Mouse (Mus musculus) left cerebral cortex, adult 2 months (tissue): ENCODE measurements around the gene Crip2. TPM values are rescaled to one million over a fixed set of nuclear protein-coding genes. Genes with fewer than 3 reads are reported as not detected.

Experiments used
- DNase-seq, 2 experiments: peaks; one replicate each; pipeline ENCODE4 v3.0.0; 2021 to 2022; ENCODE audit warnings: low spot score in 2 of 2, mixed read lengths in 1 of 2; ENCODE audit errors: extremely low spot score in 1 of 2
- H3K27ac ChIP-seq: fragments of 200-600 bp; 2 replicates; pipeline ENCODE4 v1.8.1; 2022
- H3K4me3 ChIP-seq: fragments of 200-600 bp; 2 replicates; pipeline ENCODE4 v1.8.1; 2022
- CTCF ChIP-seq: fragments of 200-600 bp; IDR thresholded peaks from 2 replicates; pipeline ENCODE4 v1.8.1; 2022; ENCODE audit warnings: antibody characterized with exemption, mild to moderate bottlenecking, moderate library complexity
- intact Hi-C: fragments of 180-260 bp; cut with DNase I; formaldehyde crosslinking; loops from one replicate; pipeline ENCODE4 v1.15.1; 2025
- total RNA-seq, 2 experiments: library from RNA; stranded (reverse); gene quantifications; 2 replicates each; pipeline ENCODE4 v1.2.3; 2021

Crip2 gene
- total RNA-seq, 2 experiments from 2014 or later: 143 to 148 TPM

DNA sequence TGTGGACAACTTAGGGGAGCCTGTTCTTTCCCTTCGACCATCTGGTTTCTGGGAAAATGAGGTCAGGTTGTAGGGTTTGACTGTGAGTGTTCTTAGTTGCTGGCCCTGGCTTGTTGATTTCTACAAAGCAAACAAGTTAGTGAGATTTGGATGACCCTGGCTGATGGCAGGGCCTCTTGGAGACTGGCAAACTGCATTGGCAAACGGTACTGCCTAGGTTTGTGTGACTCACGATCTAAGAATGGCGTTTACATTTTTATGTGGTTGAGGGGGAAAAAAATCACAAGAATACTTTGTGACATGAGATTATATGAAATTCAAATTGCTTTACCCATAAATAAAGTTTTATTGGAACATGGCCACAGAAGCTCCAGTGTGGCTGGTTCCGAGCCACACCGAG is 33.6 kb upstream of the Crip2 start:
- no peak for TF ChIP-seq CTCF
- DNase-seq: no peak
- Histone ChIP-seq H3K4me3 (no peak overlapping the region), H3K27ac (peak overlapping the region; percentile 13; the same call in 1 of the 2 replicates)
- intact Hi-C loops: no loop called here

DNA sequence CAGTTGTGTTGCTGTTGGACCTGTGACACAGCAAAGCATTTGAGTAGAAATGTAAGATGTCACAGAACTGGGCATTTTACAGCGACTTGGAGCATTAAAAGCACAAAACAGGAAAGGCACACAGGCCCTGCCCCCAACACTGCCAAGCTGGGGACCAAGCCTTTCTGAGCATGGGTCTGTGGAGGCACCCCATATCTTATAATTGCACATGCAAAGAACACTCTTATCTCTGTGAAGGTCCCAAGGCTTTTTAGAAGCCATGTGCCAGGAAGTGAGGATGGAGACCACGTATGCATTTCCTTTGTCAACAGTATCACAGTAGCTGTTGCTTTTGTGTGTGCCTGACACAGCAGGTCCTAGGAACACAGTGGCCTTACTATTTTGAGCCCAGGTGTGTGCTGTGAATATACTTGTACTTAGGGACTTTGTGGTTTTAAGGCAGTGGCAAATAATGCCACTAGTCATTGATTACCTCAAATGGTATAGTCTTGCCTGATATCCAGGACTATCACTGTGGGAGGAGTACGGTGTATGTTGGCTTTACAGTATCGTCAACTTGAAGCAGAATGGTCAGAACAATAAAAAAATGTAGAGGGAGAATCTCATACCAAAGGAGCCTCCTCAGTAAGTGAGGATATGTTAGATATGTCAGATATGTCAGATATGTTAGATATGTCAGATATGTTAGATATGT is 32.5 kb upstream of the Crip2 start:
- H3K4me3 ChIP-seq: no peak overlapping the region
- H3K27ac ChIP-seq: no peak overlapping the region
- DNase-seq: no peak
- no peak for TF ChIP-seq CTCF
- intact Hi-C loops: no loop called here

DNA sequence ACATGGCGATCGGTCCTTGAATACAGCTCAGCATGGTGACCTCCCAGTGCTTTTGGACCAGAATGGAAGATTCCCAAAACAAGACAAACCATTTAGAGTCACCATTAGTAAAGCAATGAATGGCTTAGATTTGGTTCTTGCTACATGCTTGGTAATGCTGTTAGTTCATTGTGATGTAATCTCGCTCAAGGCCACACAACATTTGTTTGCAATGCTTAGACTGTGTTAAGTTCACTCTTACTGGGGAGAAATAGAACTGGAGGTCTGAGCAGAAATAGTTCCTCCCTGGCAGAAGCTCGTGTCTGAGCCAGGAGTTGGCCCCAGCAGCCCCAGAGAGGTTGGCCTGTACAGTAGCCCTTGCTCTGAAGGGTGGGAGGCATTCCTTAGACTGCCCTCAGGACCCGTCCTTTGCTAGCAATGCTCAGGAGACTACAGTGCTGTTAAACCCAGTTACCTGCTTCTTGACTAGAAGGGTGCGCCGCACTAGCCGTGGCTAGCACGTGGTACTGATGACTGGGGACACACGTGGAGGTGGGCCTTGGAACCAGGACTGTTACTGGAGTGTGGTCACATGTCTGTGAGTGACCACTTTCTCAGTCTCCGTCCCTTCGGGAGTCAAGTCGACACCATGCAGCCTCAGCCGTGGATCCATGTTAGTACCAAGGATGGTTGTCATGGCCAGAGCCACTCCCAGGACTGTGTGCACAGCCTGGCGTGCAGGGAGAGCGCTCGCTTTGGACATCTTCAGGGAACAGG is 31.3 kb upstream of the Crip2 start:
- DNase-seq: no peak
- no peak for TF ChIP-seq CTCF
- Histone ChIP-seq H3K27ac (no peak overlapping the region), H3K4me3 (no peak overlapping the region)
- intact Hi-C loops: no loop called here

DNA sequence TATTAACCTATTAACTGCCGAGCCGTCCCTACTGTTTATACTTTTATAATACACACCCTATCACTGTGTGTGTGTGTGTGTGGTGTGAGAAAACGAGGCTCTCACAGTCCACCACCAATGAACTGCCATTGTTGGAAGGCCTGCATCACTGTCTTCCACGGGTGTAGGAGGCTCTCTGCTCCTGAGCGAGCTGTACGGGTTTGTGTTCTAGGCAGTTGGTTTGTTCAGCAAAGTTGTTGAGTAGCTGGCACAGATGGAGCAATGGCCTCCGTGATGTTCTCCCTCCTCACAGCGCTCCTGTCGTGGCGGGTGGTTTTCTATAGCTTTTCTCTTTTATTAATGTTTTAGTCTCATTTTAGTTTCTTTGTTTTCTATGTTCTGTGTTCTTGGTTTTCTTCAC is 30.2 kb upstream of the Crip2 start:
- TF ChIP-seq CTCF: no peak
- Histone ChIP-seq H3K27ac (no peak overlapping the region; the same call in 1 of the 2 replicates), H3K4me3 (no peak overlapping the region)
- no peak for DNase-seq
- intact Hi-C loops: no loop called here

DNA sequence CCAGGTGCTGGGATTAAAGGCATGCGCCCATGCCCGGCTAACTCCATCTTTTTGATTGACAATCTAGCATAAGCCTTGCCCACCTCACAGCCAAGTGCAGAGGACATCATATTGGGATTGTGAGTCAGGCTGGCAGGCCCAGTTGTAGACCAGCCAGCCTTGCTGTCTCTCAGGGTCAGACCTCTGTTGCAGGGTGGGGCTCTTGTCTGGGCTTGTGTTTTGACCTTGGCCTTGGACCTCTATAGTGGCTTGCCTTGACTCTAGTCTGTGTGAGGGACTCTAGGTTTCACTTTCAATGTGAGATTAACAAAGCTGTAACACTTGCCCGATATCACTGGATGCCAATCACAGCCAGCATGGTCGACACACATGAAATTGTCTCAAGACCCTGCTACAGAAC is 25.9 kb upstream of the Crip2 start:
- TF ChIP-seq CTCF: no peak

DNA sequence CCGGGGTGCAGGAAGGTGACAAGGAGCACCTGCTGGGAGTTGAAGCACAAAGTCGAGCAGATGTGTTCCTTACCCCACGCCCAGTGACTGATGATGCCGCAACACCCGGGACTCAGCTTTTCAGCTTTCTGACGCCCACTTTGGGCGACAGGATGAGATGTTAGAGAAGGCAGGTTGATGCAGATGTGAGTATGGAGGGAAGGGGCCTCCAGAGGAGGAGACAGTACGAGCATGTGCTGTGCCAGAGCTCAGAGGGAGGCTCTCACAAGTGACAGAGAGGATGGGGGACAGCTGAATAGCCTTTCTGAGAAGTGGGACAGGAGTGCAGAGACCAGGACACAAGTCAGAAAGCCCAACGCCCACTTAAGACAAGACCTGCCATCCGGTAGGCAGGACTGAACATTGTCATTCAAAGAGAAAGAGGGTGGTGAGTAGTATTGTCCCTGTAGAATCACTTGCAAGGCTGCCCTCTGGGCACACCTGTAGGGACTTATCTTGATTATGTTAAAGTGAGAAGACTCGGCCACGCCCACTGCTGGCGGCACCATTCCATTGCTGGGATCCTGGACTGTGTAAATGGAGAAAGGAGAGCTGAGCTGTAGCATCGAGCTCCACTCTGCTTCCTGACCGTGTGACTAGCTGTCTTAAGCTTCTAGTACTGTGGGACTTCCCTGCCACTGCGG is 25.0 kb upstream of the Crip2 start:
- TF ChIP-seq CTCF: no peak

More for the DNA sequence above, 25.9 kb upstream of the Crip2 start:
- no peak for DNase-seq
- intact Hi-C loops: no loop called here
- H3K27ac ChIP-seq: no peak overlapping the region
- no peak overlapping the region for H3K4me3 ChIP-seq

DNA sequence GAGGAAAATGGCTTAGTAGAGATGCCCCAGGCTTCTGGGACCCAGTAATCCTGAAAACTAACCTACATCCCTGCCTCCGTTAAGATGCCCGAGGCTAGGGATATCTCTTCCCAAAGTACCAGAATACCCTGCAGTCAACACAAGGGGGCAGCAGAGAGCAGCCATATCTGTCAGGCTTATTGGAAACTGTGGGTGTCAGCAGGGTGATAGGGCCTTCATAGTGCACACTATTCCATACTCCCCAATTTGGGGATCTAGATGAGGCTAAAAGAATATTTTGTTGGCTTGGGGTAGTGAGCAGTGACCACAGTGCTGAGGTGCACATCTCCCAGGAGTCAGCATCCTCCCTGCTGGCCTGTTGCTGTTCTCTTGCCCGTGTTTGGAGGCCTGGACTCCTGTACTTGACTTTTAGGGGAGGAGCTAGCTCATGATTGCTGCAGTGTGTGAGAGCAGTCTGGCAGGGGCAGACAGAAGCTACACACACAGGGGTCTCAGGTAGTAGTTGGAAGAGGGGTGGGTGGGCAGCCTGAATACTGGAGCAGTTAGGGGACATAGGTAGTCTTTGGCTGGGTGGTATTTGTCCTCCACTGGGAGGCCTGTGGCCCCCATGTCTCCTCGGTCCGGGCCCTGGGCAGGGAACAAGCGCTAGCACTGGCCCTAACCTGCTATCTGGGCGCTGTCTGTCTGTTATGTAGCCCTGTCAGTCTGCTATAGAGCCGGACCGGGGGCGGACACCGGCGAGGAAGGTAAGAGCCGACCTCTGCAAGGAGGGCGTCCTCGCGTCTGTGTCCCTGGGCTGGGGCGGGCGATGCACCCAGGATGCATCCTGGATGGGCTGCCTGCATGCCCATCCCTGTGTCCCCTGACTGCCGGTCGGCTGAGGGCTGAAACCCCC is 20.3 kb upstream of the Crip2 start:
- DNase-seq: peak; percentile 82 to 85
- TF ChIP-seq CTCF: peak; percentile 99
- H3K4me3 ChIP-seq: no peak overlapping the region
- intact Hi-C loops: no loop called here
- no peak overlapping the region for H3K27ac ChIP-seq

More for the DNA sequence above, 25.0 kb upstream of the Crip2 start:
- H3K4me3 ChIP-seq: no peak overlapping the region
- no peak overlapping the region for H3K27ac ChIP-seq
- no peak for DNase-seq
- intact Hi-C loops: no loop called here

DNA sequence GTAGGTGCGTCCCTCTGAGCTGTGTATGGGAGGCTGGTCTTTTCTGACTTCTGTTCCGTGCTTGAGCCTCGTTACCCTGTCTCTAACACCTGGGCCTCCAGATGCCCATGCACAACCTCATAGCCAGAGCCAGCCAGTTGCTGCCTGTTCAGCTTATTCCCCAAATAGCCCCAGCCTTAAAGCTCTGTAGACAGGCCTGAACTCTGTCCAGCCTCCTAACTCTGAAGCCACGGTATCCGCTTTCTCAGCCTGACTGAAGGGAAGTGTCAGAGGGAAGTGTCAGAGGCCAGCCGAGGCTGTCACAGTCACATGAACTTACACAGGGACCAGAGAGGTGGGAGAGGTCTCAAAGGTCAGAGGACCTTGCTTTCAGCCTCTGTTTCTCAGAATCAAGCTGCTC is 15.3 kb upstream of the Crip2 start:
- intact Hi-C loops: no loop called here
- TF ChIP-seq CTCF: no peak
- Histone ChIP-seq H3K4me3 (no peak overlapping the region), H3K27ac (no peak overlapping the region)
- DNase-seq: no peak

DNA sequence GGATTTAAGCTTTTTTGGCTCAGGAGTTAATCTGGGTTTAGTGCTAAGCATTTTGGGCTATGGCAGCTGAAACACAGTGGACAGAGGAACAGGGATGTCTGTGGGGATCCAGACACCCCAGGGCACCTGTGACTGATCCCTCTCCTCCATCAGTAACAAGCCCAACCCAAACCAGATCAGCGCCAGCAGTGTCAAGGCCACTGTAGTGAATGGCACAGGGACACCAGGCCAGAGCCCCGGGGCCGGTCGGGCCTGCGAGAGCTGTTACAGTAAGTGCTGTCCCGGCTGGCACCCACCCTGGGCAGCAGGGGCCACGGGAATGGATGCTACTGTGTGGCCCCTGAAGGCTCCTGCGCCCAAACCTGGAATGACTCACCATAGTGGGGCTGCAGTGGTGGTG is 9.3 kb upstream of the Crip2 start:
- no peak for DNase-seq
- no peak for TF ChIP-seq CTCF
- intact Hi-C loops: no loop called here
- no peak overlapping the region for H3K4me3 ChIP-seq
- no peak overlapping the region for H3K27ac ChIP-seq

DNA sequence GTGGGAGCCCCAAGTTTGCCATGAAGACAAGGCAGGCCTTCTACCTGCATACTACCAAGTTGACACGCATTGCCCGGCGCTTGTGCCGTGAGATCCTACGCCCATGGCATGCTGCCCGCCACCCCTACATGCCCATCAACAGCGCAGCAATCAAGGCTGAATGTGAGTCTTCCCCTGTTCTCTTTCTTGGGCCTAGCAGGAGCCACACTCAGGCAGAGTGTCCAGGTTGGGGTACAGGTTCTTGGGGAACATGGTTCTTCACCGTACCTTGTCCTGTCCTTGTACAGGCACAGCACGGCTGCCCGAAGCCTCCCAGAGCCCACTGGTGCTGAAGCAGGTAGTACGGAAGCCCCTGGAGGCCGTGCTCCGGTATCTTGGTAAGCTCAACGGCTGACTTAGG is 8.4 kb upstream of the Crip2 start:
- no peak for TF ChIP-seq CTCF
- Histone ChIP-seq H3K4me3 (no peak overlapping the region), H3K27ac (no peak overlapping the region)
- DNase-seq: no peak
- intact Hi-C loops: no loop called here

DNA sequence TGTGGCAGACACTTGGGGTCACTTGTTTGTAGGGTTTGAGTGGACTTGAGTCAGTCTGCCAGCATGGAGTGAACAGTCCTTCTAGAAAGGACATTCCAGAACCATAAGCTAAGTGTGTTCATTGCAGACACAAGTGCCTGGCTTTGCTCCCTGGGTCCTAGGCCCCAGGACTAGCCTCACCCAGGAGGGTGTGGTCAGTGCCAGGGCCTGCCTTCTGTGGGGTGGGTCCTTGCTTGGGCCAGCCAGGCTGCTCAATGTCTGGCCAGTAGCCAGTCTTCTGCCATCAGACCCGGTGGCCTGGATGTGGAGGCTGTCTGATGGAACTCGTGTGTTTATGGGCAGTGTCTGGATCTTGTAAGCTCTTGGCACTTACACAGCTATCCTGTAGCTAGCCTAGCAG is 7.5 kb upstream of the Crip2 start:
- intact Hi-C loops: no loop called here
- no peak for DNase-seq
- Histone ChIP-seq H3K27ac (peak overlapping the region; percentile 38; the same call in 1 of the 2 replicates), H3K4me3 (no peak overlapping the region)
- TF ChIP-seq CTCF: no peak
